Mouse (Mus musculus) hindbrain, embryonic 10.5 days (tissue): Measurements from ENCODE around the gene C530008M17Rik. TPM values are rescaled to one million over a fixed set of nuclear protein-coding genes. Genes with fewer than 3 reads are reported as not detected.

Experiments
- DNase-seq: peaks from one replicate; pipeline ENCODE4 v3.0.0-alpha.2; 2017; ENCODE audit warnings: low spot score
- H3K27ac ChIP-seq: fragments of 300-500 bp; sonication (generic); 2 replicates; pipeline ENCODE4 v1.5.1; 2016; ENCODE audit warnings: mild to moderate bottlenecking, moderate library complexity
- H3K27me3 ChIP-seq: fragments of 300-500 bp; sonication (generic); 2 replicates; pipeline ENCODE4 v1.6.1; 2016; ENCODE audit warnings: mild to moderate bottlenecking; ENCODE audit not compliant: poor library complexity, insufficient read depth, severe bottlenecking
- H3K36me3 ChIP-seq: fragments of 300-500 bp; sonication (generic); 2 replicates; pipeline ENCODE4 v1.6.1; 2016; ENCODE audit warnings: mild to moderate bottlenecking, moderate library complexity
- H3K4me1 ChIP-seq: fragments of 300-500 bp; sonication (generic); replicated peaks from 2 replicates; pipeline ENCODE4 v1.6.1; 2016; ENCODE audit warnings: mild to moderate bottlenecking
- H3K4me3 ChIP-seq: fragments of 300-500 bp; sonication (generic); 2 replicates; pipeline ENCODE4 v1.5.1; 2016; ENCODE audit warnings: mild to moderate bottlenecking, moderate library complexity
- H3K9me3 ChIP-seq: fragments of 300-500 bp; sonication (generic); 2 replicates; pipeline ENCODE4 v1.6.1; 2016; ENCODE audit warnings: mild to moderate bottlenecking, moderate library complexity
- WGBS: fragments of 180-500 bp; shearing (Covaris S2); methylation state at CpG from one replicate; pipeline ENCODE4 v1.1.7; 2016; 5-methylcytosine and 5-hydroxymethylcytosine counted together
- polyA plus RNA-seq: library from polyadenylated mRNA; unstranded; fragments of >200 nt; fragmentation: Nextera tagmentation; extraction: Ambion mirVana; gene quantifications from 2 replicates; pipeline ENCODE4 v1.2.1, GENCODE M21; 2016

The C530008M17Rik gene
- polyA plus RNA-seq, 1 experiment from 2014 or later: 55.9 TPM

DNA sequence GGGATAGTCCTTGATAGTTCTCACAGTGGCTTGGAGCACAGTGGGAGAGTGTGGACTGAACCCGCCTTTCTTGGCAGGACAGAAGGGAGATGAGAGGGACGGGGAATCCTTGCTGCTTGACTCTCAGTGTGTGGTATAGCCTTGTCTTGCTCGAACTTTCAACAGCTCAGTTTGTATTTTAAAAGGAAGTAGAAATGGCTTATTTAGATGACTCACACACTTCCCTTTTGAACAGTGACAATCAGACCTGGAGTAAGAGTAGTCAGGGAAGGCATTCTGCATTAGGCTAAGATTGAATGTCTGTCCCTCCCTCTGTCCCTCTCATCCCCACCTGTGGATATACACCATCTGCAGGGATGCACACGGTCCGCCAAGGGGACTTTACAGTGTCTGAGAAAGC, 115.1 kb downstream of the C530008M17Rik start:
- DNase-seq: no peak

DNA sequence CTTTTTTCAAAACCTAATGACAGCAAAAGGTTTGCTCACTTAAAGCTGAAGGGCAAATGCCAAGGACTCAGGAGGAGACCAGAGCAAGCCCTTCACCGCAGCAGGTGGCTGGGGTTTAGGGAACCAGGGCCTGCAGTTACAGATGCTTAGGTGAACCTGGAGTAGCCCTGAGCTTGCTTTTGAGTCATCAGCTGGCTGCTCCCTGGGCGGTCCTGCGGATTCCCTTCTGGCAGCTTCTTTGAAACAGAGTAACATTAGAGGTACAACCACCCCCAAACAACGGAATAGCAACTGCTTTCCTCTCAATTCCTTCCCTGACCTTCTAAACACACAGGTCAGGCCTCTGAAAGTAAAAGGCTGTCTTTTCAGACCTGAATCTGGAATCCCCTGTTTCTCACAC, 116.5 kb downstream of the C530008M17Rik start:
- Histone ChIP-seq H3K36me3 (peaks cover 34% of the 10 kb centered on the region), H3K27ac (no peak overlapping the region), H3K9me3 (no peaks in the 10 kb centered on the region), H3K4me3 (no peak overlapping the region), H3K4me1 (no peaks in the 10 kb centered on the region), H3K27me3 (no peaks in the 10 kb centered on the region)
- DNase-seq: no peak
- 53% methylated on average over 4 of the region's 4 CpGs for WGBS

More for the DNA sequence above, 115.1 kb downstream of the C530008M17Rik start:
- Histone ChIP-seq H3K36me3 (peaks cover 47% of the 10 kb centered on the region), H3K4me1 (no peaks in the 10 kb centered on the region), H3K9me3 (no peaks in the 10 kb centered on the region), H3K27me3 (no peaks in the 10 kb centered on the region), H3K4me3 (no peak overlapping the region), H3K27ac (no peak overlapping the region)
- WGBS: 87% methylated on average over 5 of the region's 5 CpGs

DNA sequence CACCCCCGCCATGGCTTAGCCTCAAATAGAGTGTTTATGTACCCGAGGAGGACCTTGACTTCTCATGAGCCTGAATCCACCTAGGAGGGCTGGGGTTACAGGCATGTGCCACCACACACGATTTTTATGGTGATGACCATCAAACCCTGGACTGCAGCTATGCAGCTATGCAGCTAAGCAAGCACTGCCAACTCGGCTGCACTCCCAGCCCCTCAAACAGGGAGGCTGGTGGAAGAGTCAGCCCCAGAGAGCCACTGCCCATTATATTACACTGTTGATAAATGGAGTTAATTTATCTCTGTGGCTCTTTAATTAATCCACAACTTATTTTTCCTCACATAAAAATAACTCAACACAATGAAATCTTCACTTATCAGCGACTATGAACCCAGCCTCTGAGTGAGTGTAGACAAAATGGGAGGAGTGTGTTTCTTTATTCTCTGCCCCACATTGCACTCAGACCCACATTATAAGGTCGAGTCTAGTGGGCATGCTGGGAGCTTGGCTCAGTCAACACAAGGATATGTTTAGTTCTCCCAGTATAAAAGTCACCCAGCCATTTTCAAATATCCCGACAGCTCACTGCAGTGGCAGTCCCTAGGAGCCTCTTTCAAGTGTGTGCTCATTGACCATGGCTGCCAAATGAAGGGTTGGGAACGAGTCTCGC, 117.3 kb downstream of the C530008M17Rik start:
- Histone ChIP-seq H3K36me3 (peaks cover 26% of the 10 kb centered on the region), H3K4me3 (no peak overlapping the region), H3K4me1 (0 out of 2 replicates have a peak, but pooled peaks cover 2% of the 10 kb centered on the region), H3K27ac (no peak overlapping the region), H3K9me3 (no peaks in the 10 kb centered on the region), H3K27me3 (no peaks in the 10 kb centered on the region)
- WGBS: 85% methylated on average over 9 of the region's 9 CpGs
- DNase-seq: no peak

DNA sequence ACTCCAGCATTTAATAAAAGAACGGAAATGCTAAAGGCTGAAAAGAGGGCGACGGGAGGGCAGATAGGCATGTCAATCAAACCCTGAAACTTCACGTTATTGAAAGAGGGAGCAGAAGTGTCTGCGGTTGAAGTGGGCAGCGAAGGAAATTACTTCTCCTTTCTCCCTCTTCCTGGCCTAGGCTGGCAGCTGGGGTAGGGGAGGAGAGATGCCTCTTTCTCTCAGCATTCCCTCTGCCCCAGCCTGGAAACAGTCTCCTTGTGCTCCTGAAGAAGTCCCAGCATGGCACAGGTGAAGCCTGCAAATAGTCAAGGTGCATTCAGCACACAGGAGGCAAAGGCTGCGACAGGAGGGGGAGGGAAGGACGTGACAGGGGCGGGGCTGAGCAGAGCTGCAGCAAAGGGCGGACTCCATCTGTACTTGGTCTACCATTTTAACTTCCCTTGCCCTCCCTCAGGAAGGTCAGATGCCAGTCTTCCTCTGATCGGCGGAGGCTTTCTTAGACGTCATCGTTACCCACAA, 122.8 kb downstream of the C530008M17Rik start:
- H3K4me3 ChIP-seq: no peak overlapping the region
- no peak for DNase-seq
- H3K27ac ChIP-seq: peak overlapping the region; percentile 71
- H3K36me3 ChIP-seq: peaks cover 10% of the 10 kb centered on the region
- H3K4me1 ChIP-seq: peaks cover 38% of the 10 kb centered on the region
- H3K27me3 ChIP-seq: no peaks in the 10 kb centered on the region
- WGBS: 48% methylated on average over 14 of the region's 14 CpGs
- H3K9me3 ChIP-seq: no peaks in the 10 kb centered on the region

DNA sequence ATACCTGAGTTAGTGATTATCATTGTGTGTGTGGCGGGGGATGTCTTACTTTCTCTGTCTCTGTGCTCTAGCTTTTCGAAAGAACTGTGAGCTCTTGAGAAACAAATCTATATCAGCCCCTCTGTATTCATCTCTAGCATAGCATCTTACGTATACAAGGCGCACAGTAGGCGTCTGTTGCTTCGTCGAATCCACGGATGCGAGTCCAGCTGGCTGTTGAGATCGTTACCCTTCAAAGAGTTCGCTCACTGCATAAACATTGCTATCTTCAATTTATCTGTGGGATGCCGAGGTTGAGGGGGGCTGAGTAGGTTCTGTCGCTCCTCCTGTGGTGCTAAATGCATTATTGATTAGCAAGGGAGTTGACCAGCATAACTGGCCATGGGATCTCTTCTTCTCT, 125.6 kb downstream of the C530008M17Rik start:
- peaks cover 11% of the 10 kb centered on the region for H3K36me3 ChIP-seq
- no peaks in the 10 kb centered on the region for H3K27me3 ChIP-seq
- DNase-seq: no peak
- H3K4me3 ChIP-seq: no peak overlapping the region
- peaks cover 38% of the 10 kb centered on the region for H3K4me1 ChIP-seq
- peak overlapping the region; percentile 83 for H3K27ac ChIP-seq
- no peaks in the 10 kb centered on the region for H3K9me3 ChIP-seq
- WGBS: 74% methylated on average over 13 of the region's 13 CpGs

DNA sequence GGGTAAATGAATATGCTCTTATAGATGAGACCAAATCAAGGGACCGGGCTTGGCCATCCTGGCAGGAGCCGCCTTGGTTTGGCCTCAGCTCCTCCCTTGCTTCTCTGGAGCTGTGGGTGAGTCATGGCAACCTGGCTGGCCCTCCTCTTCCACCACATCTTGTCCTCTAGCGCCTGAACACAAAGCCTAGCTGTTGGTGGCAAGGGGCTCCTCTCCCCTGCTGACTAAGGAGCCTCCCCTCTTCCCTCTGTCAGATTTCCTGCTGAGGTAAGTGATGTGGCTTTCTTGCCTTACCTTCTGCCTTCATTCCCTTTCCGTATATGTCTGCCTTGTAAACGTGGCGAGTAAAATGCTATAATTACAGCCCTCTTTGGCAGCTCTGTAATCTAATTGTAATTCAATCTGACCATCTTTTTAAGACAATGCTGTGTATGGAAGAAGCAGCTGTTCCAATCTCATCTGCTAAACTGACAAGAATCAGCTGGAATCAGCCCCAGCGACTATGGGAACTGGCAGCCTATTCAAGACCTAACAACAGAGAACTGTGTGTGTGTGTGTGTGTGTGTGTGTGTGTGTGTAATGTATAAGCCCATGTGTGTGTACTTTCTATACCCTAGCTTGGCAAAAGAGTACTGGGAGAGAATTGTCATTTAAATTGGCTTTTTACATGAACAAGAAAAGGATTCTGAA, 126.2 kb downstream of the C530008M17Rik start:
- DNase-seq: peak; percentile 22
- Histone ChIP-seq H3K27me3 (no peaks in the 10 kb centered on the region), H3K27ac (peak overlapping the region; percentile 83), H3K9me3 (no peaks in the 10 kb centered on the region), H3K4me3 (no peak overlapping the region), H3K4me1 (peaks cover 38% of the 10 kb centered on the region), H3K36me3 (peaks cover 17% of the 10 kb centered on the region)
- WGBS: 50% methylated on average over 7 of the region's 7 CpGs

DNA sequence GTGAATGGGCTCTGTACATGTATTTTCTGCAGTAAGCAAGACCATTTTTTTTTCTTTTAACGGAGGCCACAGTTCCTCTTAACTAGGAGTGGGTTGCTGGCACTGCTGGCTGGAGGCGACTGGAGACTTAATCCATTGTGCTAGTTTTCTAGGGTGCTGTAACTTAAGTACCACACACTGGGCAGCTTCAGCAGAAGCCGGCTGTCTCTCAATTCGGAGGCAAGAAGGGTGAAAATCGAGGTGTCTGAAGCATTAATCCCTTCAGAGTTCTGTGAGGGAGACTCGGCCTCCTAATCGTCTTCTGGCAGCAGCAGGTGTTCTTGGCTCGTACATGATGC, 126.8 kb downstream of the C530008M17Rik start:
- Histone ChIP-seq H3K36me3 (peaks cover 23% of the 10 kb centered on the region), H3K27ac (peak overlapping the region; percentile 83), H3K27me3 (no peaks in the 10 kb centered on the region), H3K9me3 (no peaks in the 10 kb centered on the region), H3K4me3 (no peak overlapping the region), H3K4me1 (peaks cover 38% of the 10 kb centered on the region)
- no peak for DNase-seq
- WGBS: 67% methylated on average over 8 of the region's 8 CpGs

DNA sequence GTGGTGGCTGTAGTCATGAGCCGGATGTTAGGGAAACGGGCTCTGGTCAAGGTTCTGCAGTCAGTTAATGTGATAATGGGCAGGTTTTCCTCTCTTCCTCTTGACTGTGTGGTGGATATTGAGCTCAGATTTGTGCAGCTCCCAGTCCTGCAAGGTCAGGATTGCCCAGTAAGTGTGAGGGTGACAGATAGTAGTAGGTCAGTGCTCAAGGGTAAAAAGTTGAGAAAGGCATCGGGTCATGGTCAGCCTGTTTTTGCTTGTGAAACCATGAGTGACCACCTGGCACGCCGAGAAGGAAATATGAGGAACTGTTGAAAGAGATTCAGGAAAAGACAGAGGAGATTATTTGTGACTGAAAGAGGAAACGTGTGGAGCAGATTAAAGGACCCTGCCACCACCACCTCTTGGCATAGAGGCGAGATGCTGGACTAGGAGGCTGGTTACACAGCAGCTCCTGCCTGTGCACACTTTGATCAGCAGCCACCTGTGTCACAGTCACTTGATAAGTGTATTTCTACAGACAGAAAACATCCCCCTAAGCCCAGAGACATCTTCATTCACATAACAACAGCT, 127.9 kb downstream of the C530008M17Rik start:
- whole genome bisulfite sequencing: 81% methylated on average over 7 of the region's 7 CpGs
- Histone ChIP-seq H3K27me3 (no peaks in the 10 kb centered on the region), H3K27ac (no peak overlapping the region), H3K9me3 (no peaks in the 10 kb centered on the region), H3K4me1 (peaks cover 30% of the 10 kb centered on the region), H3K36me3 (peaks cover 32% of the 10 kb centered on the region), H3K4me3 (no peak overlapping the region)
- no peak for DNase-seq

DNA sequence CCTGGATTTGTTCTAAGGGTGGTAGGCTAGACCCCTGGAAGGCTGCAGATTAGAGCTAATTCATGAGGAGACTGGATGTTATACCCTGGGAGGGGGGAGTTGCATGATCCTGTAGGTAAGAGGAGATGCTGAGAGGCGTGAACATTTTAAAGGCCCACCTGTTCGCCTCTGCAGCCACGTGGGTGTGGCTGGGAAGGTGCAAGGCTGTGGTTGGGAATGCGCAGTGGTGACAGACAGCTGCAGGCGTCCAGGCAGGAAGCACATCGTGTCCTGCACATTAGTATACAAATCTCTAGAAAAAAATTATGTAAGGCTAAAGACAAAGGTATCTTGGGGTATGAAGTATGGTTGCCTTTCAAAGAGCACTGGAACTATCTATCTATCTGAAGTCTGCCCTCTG, 128.7 kb downstream of the C530008M17Rik start:
- WGBS: 84% methylated on average over 6 of the region's 6 CpGs
- Histone ChIP-seq H3K4me1 (peaks cover 22% of the 10 kb centered on the region), H3K4me3 (no peak overlapping the region), H3K27ac (no peak overlapping the region), H3K36me3 (peaks cover 40% of the 10 kb centered on the region), H3K27me3 (no peaks in the 10 kb centered on the region), H3K9me3 (no peaks in the 10 kb centered on the region)
- DNase-seq: no peak

DNA sequence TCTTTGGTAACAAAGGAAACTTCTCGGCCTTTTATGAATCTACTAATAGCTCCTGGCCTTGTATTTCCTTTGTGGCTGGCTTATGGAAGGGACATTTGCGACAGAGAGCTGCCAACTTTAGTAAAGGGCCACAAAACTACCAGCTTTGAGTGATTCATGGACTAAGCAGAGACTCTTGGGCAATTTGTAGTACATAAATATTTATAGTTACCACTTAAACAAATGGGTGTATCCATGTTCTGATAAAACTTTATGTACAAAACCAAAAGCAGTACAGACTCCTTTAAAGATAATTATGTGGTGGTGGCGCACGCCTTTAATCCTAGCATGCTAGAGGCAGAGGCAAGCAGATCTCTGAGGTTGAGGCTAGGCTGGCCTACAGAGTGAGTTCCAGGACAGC, 133.6 kb downstream of the C530008M17Rik start:
- WGBS: 94% methylated on average over 4 of the region's 4 CpGs
- no peak for DNase-seq
- H3K27me3 ChIP-seq: no peaks in the 10 kb centered on the region
- no peak overlapping the region for H3K4me3 ChIP-seq
- H3K4me1 ChIP-seq: no peaks in the 10 kb centered on the region
- H3K9me3 ChIP-seq: no peaks in the 10 kb centered on the region
- H3K36me3 ChIP-seq: peaks cover 78% of the 10 kb centered on the region
- H3K27ac ChIP-seq: no peak overlapping the region

DNA sequence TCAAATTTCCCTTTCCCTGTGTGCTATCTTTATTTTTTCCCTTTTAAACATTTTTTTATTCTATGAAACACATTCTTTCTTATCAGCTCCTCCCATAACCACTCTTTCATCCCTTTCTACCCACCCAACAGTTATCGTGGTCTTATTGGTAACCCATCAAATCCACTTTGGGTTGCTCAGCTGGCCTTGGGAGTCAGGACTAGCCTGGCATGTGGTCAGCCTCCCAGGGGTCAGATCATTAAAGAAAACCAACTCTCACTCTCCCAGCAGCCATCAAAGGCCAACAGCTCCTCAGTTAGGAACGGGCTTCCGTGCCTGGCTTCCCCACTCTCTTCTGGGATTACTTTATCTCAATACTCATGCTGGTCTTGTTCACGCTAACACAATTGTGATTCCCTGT, 135.0 kb downstream of the C530008M17Rik start:
- DNase-seq: no peak
- H3K4me1 ChIP-seq: no peaks in the 10 kb centered on the region
- H3K27me3 ChIP-seq: no peaks in the 10 kb centered on the region
- WGBS: 74% methylated on average over 4 of the region's 4 CpGs
- H3K36me3 ChIP-seq: peaks cover 78% of the 10 kb centered on the region
- no peak overlapping the region for H3K27ac ChIP-seq
- no peak overlapping the region for H3K4me3 ChIP-seq
- H3K9me3 ChIP-seq: no peaks in the 10 kb centered on the region

DNA sequence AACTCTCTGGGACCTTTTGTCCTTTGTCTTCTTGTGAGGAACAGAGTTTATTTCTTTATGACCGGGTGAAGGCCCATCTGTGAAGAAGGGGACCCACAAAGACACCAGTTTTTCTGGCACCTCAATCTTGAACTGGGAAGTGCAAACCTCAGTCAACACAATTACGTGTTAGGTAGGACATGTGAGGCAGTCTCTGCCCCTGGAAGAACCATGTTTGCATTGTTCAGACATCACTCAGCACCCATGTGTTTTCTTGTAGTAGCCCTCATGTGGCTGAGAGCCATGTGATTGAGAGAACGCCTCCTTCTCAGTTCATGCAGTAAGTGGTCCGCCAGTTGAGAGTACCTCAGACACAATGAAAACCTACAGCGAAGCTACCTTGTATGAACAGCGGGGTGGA, 136.4 kb downstream of the C530008M17Rik start:
- 94% methylated on average over 6 of the region's 6 CpGs for WGBS
- no peak for DNase-seq
- no peaks in the 10 kb centered on the region for H3K27me3 ChIP-seq
- H3K9me3 ChIP-seq: no peaks in the 10 kb centered on the region
- no peaks in the 10 kb centered on the region for H3K4me1 ChIP-seq
- H3K27ac ChIP-seq: no peak overlapping the region
- no peak overlapping the region for H3K4me3 ChIP-seq
- peaks cover 68% of the 10 kb centered on the region for H3K36me3 ChIP-seq

DNA sequence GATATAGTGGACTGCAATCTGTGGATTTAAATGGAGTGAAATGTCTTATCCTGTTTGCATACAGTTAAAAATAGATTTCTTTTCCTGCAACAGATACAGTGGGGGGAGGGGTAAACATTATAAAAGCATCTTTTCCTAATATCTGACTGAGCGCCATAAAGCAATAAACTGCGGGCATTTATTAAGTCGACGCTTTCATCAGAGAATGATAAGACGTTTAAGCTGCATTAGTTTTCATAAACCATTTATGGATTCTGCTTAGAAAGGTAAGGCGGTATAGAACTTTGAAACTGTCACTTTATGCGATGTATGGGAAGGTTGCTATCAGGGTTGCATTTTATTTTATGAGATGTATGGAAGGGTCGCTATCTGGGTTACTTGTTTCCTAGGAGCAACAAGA, 141.7 kb downstream of the C530008M17Rik start:
- Histone ChIP-seq H3K4me1 (no peaks in the 10 kb centered on the region), H3K27ac (no peak overlapping the region), H3K9me3 (no peaks in the 10 kb centered on the region), H3K27me3 (no peaks in the 10 kb centered on the region), H3K4me3 (no peak overlapping the region), H3K36me3 (peaks cover 47% of the 10 kb centered on the region)
- 97% methylated on average over 8 of the region's 8 CpGs for WGBS
- DNase-seq: no peak
